Mouse (Mus musculus) adrenal gland, postnatal 14 days (tissue): ENCODE data around the gene Atrnl1. TPM values are rescaled to one million over a fixed set of nuclear protein-coding genes. Genes with fewer than 3 reads are reported as not detected.

Experiments
- DNase-seq: peaks from one replicate; pipeline ENCODE4 v3.0.0; 2021; ENCODE audit warnings: mixed read lengths
- total RNA-seq: library from RNA; stranded (reverse); gene quantifications from 2 replicates; pipeline ENCODE4 v1.2.3, GENCODE M21; 2021

Gene Atrnl1
- total RNA-seq, 1 experiment from 2014 or later: 29.0 TPM

DNA sequence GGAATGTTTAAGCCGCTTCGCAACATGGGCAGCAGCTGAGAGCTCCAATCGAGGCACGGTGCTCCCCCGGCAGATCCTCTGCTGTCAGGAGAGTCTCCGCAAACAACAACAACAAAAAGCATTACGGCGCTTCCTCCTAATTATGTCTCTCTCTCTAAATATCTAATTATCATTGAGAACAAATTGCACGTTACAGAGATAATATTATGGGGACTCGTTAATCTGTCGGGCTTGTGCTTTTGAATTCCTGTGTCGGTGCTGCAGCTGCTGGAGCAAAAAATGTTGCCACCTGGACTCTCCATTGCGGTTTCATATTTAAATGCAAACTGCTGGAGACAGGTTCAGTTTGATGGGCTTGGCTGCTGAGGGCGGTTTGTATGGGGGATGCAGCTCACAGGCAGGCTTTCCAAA is 466.1 kb downstream of the Atrnl1 start:
- DNase-seq: no peak

- DNase-seq: no peak
Measured at GRCm38 (mm10) chr19:58077529-58078070, 466.8 kb downstream of the Atrnl1 start.

DNA sequence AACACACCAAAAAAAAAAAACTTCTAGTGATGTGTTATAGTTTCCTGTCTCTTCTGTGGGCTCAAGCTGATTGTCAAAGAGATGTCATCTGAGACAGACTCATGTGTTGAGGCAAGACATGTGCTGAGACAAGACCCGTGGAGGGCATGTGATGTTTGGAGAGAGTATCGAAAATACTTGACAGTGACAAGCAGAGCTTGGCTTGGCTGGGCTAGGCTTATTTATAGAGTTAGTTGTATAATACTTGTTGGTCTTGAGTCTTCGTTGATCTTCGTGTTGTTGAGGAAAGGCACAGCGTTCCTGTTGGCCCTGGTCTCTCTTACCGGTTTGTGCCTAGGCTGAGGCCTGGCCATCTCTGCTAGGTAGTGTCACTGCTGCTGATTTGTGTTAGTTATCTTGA is 469.3 kb downstream of the Atrnl1 start:
- no peak for DNase-seq

GRCm38 (mm10) chr19:58082751-58083150 is 471.9 kb downstream of the Atrnl1 start:
- no peak for DNase-seq

DNA sequence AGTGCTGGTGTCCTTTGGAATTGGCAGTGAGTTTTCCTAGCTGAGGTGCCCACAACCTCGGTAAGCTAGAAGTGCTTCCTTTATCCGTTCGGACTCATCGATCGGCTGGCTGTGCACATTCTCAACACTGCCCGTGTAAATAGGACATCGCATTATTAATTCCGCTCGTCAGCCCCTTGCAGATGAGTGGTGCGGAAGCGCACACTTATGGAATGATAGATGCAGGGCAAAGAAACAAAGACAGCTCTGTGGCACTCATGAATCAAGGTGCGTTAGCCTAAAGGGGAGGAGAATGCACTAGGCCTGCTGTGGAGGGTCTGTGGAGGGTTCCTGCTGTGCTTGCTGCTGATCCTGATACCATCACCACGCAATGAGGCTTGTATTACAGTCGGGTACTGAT is 474.0 kb downstream of the Atrnl1 start:
- DNase-seq: no peak

GRCm38 (mm10) chr19:58086734-58087133 is 475.9 kb downstream of the Atrnl1 start:
- no peak for DNase-seq

GRCm38 (mm10) chr19:58087901-58088300 is 477.1 kb downstream of the Atrnl1 start:
- DNase-seq: no peak

GRCm38 (mm10) chr19:58088433-58088832 is 477.6 kb downstream of the Atrnl1 start:
- DNase-seq: no peak

DNA sequence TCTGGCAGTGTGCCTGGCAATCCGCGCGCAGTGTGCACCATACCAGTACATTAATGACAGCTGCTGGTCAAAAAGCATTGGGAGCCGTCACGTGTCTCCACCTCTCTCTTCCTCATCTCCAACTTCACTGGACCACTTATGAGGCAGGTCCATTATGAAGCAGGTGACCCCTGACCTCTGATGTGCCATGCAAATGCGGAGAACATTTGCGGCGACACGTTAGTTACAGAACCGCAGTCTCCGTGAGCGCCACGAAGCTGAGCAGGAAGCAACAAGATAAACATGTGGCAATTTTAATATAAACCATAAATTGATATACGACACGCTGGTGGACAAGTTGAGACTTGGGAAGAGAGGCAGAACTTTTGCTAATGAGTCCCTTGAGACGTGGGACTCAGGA is 481.1 kb downstream of the Atrnl1 start:
- DNase-seq: no peak

GRCm38 (mm10) chr19:58094781-58095543 is 484.1 kb downstream of the Atrnl1 start:
- DNase-seq: no peak

- DNase-seq: no peak
Measured at GRCm38 (mm10) chr19:58095776-58096175, 484.9 kb downstream of the Atrnl1 start.

GRCm38 (mm10) chr19:58097195-58097594 is 486.4 kb downstream of the Atrnl1 start:
- no peak for DNase-seq

DNA sequence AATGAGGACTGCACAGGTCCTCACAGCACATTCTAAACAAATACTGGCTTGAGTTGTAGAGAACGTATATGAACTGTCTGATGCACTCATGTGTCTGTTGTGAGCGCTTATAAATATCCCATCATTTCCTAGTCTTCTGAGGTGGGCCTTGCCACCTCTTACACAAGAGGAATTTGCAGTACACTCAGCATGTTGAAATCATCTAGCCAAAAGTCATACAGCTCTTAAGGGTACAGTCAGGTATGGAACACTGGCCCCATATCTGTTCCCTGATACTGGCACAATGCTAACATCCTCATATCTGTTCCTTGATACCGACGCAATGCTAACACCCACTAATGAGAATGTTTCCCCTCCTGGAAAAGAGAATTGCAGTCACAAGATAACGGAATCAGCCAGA is 488.7 kb downstream of the Atrnl1 start:
- DNase-seq: no peak

GRCm38 (mm10) chr19:58100381-58100780 is 489.5 kb downstream of the Atrnl1 start:
- DNase-seq: no peak

- no peak for DNase-seq
Measured at GRCm38 (mm10) chr19:58104544-58104943, 493.7 kb downstream of the Atrnl1 start.

- no peak for DNase-seq
Measured at GRCm38 (mm10) chr19:58107632-58108031, 496.8 kb downstream of the Atrnl1 start.

DNA sequence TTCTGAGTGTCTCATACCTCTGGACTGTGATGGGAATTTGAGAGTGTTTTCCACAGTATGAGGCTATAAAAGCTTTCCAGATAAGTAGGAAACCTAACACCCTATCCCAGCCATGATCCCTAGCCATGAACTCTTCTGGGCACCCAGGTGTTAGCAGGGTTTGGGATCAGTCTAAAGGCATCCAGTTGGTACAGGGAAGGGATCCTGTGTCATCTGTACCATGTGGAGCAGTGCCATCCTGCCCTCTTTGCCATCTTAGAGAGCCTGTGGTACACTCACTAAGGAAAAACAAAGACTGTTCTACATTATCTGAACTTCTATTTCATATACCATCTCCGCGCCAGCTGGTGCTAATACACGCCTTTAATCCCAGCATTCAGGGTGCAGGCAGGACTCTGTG is 499.7 kb downstream of the Atrnl1 start:
- no peak for DNase-seq

GRCm38 (mm10) chr19:58111291-58111690 is 500.5 kb downstream of the Atrnl1 start:
- no peak for DNase-seq

GRCm38 (mm10) chr19:58112151-58112550 is 501.3 kb downstream of the Atrnl1 start:
- no peak for DNase-seq

DNA sequence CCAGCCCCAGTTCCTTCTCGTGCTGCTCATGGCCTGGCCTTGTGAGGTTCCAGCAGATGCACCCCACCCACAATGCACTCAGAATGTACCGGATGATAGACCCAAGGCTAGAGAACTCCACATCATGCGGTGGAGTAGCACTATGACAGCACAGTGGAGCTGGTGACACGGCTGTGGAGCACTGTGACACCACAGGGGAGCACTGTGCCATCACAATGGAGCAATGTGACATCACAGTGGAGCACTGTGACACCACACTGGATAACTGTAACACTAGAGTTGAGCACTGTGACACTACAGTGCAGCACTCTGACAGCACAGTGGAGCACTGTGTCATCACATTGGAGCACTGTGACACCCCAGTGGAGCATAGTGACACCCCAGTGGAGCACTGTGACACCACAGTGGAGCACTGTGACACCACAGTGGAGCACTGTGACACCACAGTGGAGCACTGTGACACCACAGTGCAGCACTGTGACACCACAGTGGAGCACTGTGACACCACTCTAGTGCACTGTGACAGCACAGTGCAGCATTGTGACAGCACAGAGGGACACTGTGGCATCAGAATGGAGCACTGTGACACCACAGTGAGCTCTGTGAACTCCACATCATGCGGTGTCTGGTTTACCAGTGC is 502.4 kb downstream of the Atrnl1 start:
- no peak for DNase-seq

DNA sequence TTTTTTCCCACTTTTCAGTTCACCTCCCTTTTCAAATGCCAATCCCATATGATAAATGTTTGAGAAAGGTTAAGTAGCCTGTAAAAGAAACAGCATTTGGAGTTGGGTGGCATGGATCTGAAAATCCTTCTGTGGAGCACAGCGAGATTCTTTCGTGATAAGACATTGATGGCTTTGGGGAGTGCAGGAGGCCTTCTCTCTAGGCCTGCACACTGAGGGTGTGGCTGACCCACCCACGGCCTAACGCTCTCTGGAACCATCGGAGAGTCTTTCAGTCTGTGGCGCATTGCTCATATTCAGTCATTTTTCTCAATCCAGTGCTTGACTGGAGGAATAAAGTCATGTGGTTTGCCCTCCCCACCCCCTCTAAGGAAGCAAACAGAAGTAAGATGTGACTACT is 506.8 kb downstream of the Atrnl1 start:
- no peak for DNase-seq

DNA sequence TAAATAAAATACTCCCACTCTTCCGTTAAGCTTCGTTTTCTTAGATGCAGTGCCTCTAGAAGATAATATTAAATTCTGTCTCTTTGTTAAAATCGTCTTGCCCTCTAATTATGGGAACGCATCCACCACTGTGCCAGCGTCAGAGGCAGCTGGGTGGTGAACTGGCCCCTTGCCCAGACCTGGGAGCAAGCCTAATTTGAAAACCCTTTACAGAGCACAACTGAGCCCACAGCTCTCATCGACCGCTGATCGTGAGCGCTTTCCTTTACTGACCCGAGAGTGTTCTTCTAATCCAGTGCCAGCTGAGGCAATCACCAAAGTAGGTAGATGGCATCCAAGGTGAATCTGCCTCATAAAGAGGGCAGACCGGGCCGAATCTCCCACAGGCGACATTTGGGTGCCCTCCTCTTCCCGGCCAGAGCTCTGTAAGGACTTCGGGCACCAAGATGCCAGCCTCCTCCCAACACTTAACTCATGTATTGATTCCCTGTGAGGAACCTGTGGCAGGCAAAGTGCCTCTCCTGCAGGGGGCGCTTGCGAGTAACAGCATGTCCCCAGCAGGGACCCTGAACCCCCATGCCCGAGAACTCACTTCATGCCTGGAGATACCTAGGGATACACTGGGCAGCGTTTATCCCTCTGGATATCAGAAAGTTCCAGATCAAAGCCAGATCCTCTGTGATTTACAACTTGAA is 507.5 kb downstream of the Atrnl1 start:
- DNase-seq: peak; percentile 62

- DNase-seq: peak; percentile 52
Measured at GRCm38 (mm10) chr19:58118864-58119263, 508.0 kb downstream of the Atrnl1 start.
